Mouse (Mus musculus) effector memory CD4-positive, alpha-beta T cell, adult 7 months (primary cell): ENCODE results near the gene Fsd2. TPM values are rescaled to one million over a fixed set of nuclear protein-coding genes. Genes with fewer than 3 reads are reported as not detected.

Experiments
- polyA plus RNA-seq: library from polyadenylated mRNA; unstranded; fragments of 100-300 nt; shearing (Covaris generic); gene quantifications from one replicate; pipeline ENCODE4 v1.2.1, GENCODE M21; 2017

The Fsd2 gene
- 0.84 TPM for polyA plus RNA-seq

GRCm38 (mm10) chr7:81566892-81567291, at the start of gene Fsd2:
Fsd2 (minus strand) TSS chr7:81566944.

GRCm38 (mm10) chr7:81571108-81571940, 4.6 kb upstream of the Fsd2 start, which contains the start of gene Whamm:
Whamm (plus strand) TSS chr7:81571266.

GRCm38 (mm10) chr7:81498181-81498580, 68.6 kb downstream of the Fsd2 start, which contains the start of gene BC048679:
BC048679 (minus strand) TSS chr7:81498281.

GRCm38 (mm10) chr7:81493331-81494021, 73.3 kb downstream of the Fsd2 start, which contains the start of gene Ap3b2:
Ap3b2 (minus strand) TSS chr7:81493925.

Other genes starting within 250 kb of the Fsd2 start
- gene Rps17, start 221.7 kb downstream of the Fsd2 start, polyA plus RNA-seq: 492 TPM
- 0.40 TPM for gene Cpeb1, start 111.5 kb downstream of the Fsd2 start, polyA plus RNA-seq
- gene Ap3b2, start 73.0 kb downstream of the Fsd2 start, polyA plus RNA-seq: 0.48 TPM
- not detected for gene BC048679, start 68.7 kb downstream of the Fsd2 start, polyA plus RNA-seq
- 35.3 TPM for gene Whamm, start 4.3 kb upstream of the Fsd2 start, polyA plus RNA-seq
- 1.2 TPM for gene Homer2, start 140.6 kb upstream of the Fsd2 start, polyA plus RNA-seq
- gene Ramac, start 196.0 kb upstream of the Fsd2 start, polyA plus RNA-seq: 179 TPM
- 33.5 TPM for gene 3110040N11Rik, start 222.5 kb upstream of the Fsd2 start, polyA plus RNA-seq